Comparison of ENCODE assay signal across 8 mouse cellular contexts in the genomic region with DNA sequence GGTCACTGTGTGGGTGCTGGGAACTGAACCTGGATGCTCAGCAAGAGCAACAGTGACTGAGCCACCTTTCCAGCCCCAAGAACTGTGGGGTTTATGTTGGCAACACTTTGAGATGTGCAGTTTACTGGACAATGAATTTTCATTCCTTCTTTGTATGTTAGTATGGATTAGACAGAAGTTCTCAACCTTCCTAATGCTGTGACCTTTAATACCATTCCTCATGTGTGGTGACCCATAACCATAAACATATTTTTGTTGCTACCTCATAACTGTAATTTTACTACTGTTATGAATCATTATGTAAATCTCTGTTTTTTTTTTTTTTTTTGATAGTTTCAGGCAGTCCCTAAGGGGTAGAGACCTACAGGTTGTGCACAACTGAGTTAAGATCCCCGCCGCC. TPM values are rescaled to one million over a fixed set of nuclear protein-coding genes. Genes with fewer than 3 reads are reported as not detected.
A peak's percentile ranks its signal among the peaks of the same experiment; 100 is the strongest.
DNase-seq lines count a peak whose midpoint lies in the region; ATAC-seq and TF ChIP-seq lines count a peak whose summit lies in the region.

No protein-coding gene starts in this region.

- H3K36me3 ChIP-seq in heart, embryonic 14.5 days (ENCODE audit: control insufficient read depth, insufficient read depth, low read length), result no peaks in the 10 kb centered on the region
- H3K36me3 ChIP-seq in neural tube, embryonic 12.5 days, result no peaks in the 10 kb centered on the region
- H3K36me3 ChIP-seq in limb, embryonic 14.5 days (ENCODE audit: control insufficient read depth, insufficient read depth, low read length), result no peaks in the 10 kb centered on the region

- H3K27me3 ChIP-seq in heart, embryonic 14.5 days (ENCODE audit: control insufficient read depth, insufficient read depth, low read length), result peaks cover 6% of the 10 kb centered on the region
- 0 out of 2 replicates have a peak, but pooled peaks cover 3% of the 10 kb centered on the region for H3K27me3 ChIP-seq in neural tube, embryonic 12.5 days (replicated peaks)
- H3K27me3 ChIP-seq in limb, embryonic 14.5 days (ENCODE audit: control insufficient read depth, insufficient read depth, low read length), result no peaks in the 10 kb centered on the region

- H3K9ac ChIP-seq in heart, embryonic 14.5 days (ENCODE audit: low read length), result no peak overlapping the region; the same call in 1 of the 2 replicates
- no peak overlapping the region for H3K9ac ChIP-seq in neural tube, embryonic 12.5 days
- H3K9ac ChIP-seq in limb, embryonic 14.5 days (ENCODE audit: low read depth, low read length, severe bottlenecking), result no peak overlapping the region

- no peak for TF ChIP-seq POLR2A in limb, embryonic 14.5 days (IDR thresholded peaks at IDR 0.05; ENCODE audit: borderline replicate concordance, extremely low read depth, insufficient read depth, insufficient read length)

- peak overlapping the region; percentile 63 for H3K4me2 ChIP-seq in heart, embryonic 14.5 days (ENCODE audit: low read length)
- H3K4me2 ChIP-seq in neural tube, embryonic 12.5 days (replicated peaks), result 0 out of 2 replicates have a peak overlapping the region, but pooled peaks have one; percentile 37
- peak overlapping the region; percentile 26; the same call in 1 of the 2 replicates for H3K4me2 ChIP-seq in limb, embryonic 14.5 days (replicated peaks; ENCODE audit: low read depth, low read length, severe bottlenecking)

- ATAC-seq in heart, embryonic 14.5 days (ENCODE audit: insufficient number of reproducible peaks, insufficient read depth, low FRiP score, low read depth), result no peak
- ATAC-seq in neural tube, embryonic 12.5 days (ENCODE audit: low FRiP score, low read depth), result no peak
- no peak for ATAC-seq in limb, embryonic 14.5 days (ENCODE audit: low FRiP score, low read depth)

- 0 out of 4 replicates have a peak, but pooled peaks cover 0 to 2% of the 10 kb centered on the region in 2 experiments for H3K4me1 ChIP-seq in heart, embryonic 14.5 days (ENCODE audit: control insufficient read depth in 2 of 2, insufficient read depth in 2 of 2, low read length in 2 of 2)
- H3K4me1 ChIP-seq in neural tube, embryonic 12.5 days, result no peaks in the 10 kb centered on the region
- no peaks in the 10 kb centered on the region for H3K4me1 ChIP-seq in limb, embryonic 14.5 days (ENCODE audit: control insufficient read depth, insufficient read depth, low read length)

- peak overlapping the region in 1 of 2 experiments; percentile 29; a peak in 2 of 4 replicates for H3K4me3 ChIP-seq in heart, embryonic 14.5 days (ENCODE audit: control insufficient read depth in 1 of 2, insufficient read depth in 1 of 2, low read depth in 1 of 2, low read length in 2 of 2)
- H3K4me3 ChIP-seq in neural tube, embryonic 12.5 days, result no peak overlapping the region
- H3K4me3 ChIP-seq in limb, embryonic 14.5 days (replicated peaks; ENCODE audit: low read length), result peak overlapping the region; percentile 10; the same call in 1 of the 2 replicates
- no peak overlapping the region for H3K4me3 ChIP-seq in layer of hippocampus, adult 2 months

- no peak overlapping the region for H3K27ac ChIP-seq in heart, embryonic 14.5 days (replicated peaks in 1 of 2; ENCODE audit: control insufficient read depth in 1 of 2, insufficient read depth in 1 of 2, low read depth in 2 of 2, low read length in 2 of 2)
- no peak overlapping the region for H3K27ac ChIP-seq in neural tube, embryonic 12.5 days
- no peak overlapping the region for H3K27ac ChIP-seq in limb, embryonic 14.5 days (replicated peaks; ENCODE audit: low read depth, low read length)
- no peak overlapping the region for H3K27ac ChIP-seq in layer of hippocampus, adult 2 months

- WGBS in heart, embryonic 14.5 days, result 48% methylated on average over 2 of the region's 2 CpGs
- 67% methylated on average over 2 of the region's 2 CpGs for WGBS in neural tube, embryonic 12.5 days
- WGBS in limb, embryonic 14.5 days, result 65% methylated on average over 2 of the region's 2 CpGs

- no peak for TF ChIP-seq CTCF in layer of hippocampus, adult 2 months (conservative IDR thresholded peaks at IDR 0.05)

- no peaks in the 10 kb centered on the region for H3K9me3 ChIP-seq in heart, embryonic 14.5 days (ENCODE audit: control insufficient read depth, low read length)
- no peaks in the 10 kb centered on the region for H3K9me3 ChIP-seq in neural tube, embryonic 12.5 days
- no peaks in the 10 kb centered on the region for H3K9me3 ChIP-seq in limb, embryonic 14.5 days (ENCODE audit: control insufficient read depth, low read length)

- no peak for DNase-seq in heart, postnatal 10 days
- no peak for DNase-seq in neural tube, embryonic 10.5 days (ENCODE audit: extremely low spot score, low spot score)
- no peak for DNase-seq in limb, embryonic 14.5 days (ENCODE audit: low spot score)
- DNase-seq in adrenal gland, postnatal 4 days (ENCODE audit: low spot score in 2 of 2), result no peak
- DNase-seq in layer of hippocampus, adult 2 months (ENCODE audit: low spot score in 2 of 2), result no peak
- no peak for DNase-seq in left cerebral cortex, postnatal 10 days (ENCODE audit: extremely low spot score in 1 of 2, low spot score in 2 of 2)

- intact Hi-C loops in heart, postnatal 10 days (cut with DNase I), result no loop called here
- intact Hi-C loops in left cerebral cortex, postnatal 10 days (cut with DNase I), result no loop called here

RNA-seq across cellular contexts. Expression of a gene that starts 1.0 kb away (rescaled TPM):
- 26.8 and 31.6 TPM in 2 replicates for polyA plus RNA-seq in heart, embryonic 14.5 days (2014; fragmentation: Nextera tagmentation; extraction: Ambion mirVana)
- 10 to 100 TPM; 34.7 to 39.1 TPM for total RNA-seq in heart, postnatal 10 days (2021)
- polyA plus RNA-seq in neural tube, embryonic 12.5 days (2016; fragmentation: Nextera tagmentation; extraction: Ambion mirVana), result 46.7 and 50.3 TPM in 2 replicates
- polyA plus RNA-seq in limb, embryonic 14.5 days (2012; rRNA removed), result 84.6 and 121 TPM in 2 replicates
- 41.6 and 44.0 TPM in 2 replicates for polyA plus RNA-seq in limb, embryonic 14.5 days (2014; fragmentation: Nextera tagmentation; extraction: Ambion mirVana)
- total RNA-seq in adrenal gland, postnatal 4 days (2021), result 10 to 100 TPM; 68.8 to 70.3 TPM
- 10 to 100 TPM; 76.7 to 81.8 TPM for total RNA-seq in layer of hippocampus, adult 2 months (2021)
- total RNA-seq in left cerebral cortex, postnatal 10 days (2021), result 10 to 100 TPM; 65.0 to 70.2 TPM

RNA-seq across cellular contexts. Expression of a gene that starts 25.8 kb away (rescaled TPM):
- 42.0 and 43.6 TPM in 2 replicates for polyA plus RNA-seq in heart, embryonic 14.5 days (2014; fragmentation: Nextera tagmentation; extraction: Ambion mirVana)
- 10 to 100 TPM; 26.9 to 27.6 TPM for total RNA-seq in heart, postnatal 10 days (2021)
- 63.6 and 66.6 TPM in 2 replicates for polyA plus RNA-seq in neural tube, embryonic 12.5 days (2016; fragmentation: Nextera tagmentation; extraction: Ambion mirVana)
- 124 and 176 TPM in 2 replicates for polyA plus RNA-seq in limb, embryonic 14.5 days (2012; rRNA removed)
- polyA plus RNA-seq in limb, embryonic 14.5 days (2014; fragmentation: Nextera tagmentation; extraction: Ambion mirVana), result 87.2 and 101 TPM in 2 replicates
- total RNA-seq in adrenal gland, postnatal 4 days (2021), result 10 to 100 TPM; 52.3 TPM
- total RNA-seq in layer of hippocampus, adult 2 months (2021), result 100 to 1,000 TPM; 101 TPM
- 100 to 1,000 TPM in 1 of 2 experiments, 10 to 100 TPM in 1; 96.5 to 101 TPM for total RNA-seq in left cerebral cortex, postnatal 10 days (2021)
